Mouse (Mus musculus): ENCODE results near the gene Dhx32.

- TF ChIP-seq CTCF (IDR thresholded peaks at IDR 0.05; ENCODE audit: control insufficient read depth, insufficient read depth, insufficient replicate concordance, low read depth, low read length) (no peak), POLR2A (IDR thresholded peaks at IDR 0.05; ENCODE audit: control insufficient read depth, low read depth, low read length) (no peak)
Measured at GRCm38 (mm10) chr7:133799928-133800327, 17.4 kb upstream of the Dhx32 start.
